Mouse (Mus musculus) C2C12 (cell line): ENCODE results near the gene Frmd4b.

ENCODE experiments used
- CEBPB ChIP-seq: IDR thresholded peaks from one replicate; pipeline ENCODE4 v1.6.1; 2011; ENCODE audit warnings: low read depth, mild to moderate bottlenecking, control low read depth, moderate library complexity
- CTCF ChIP-seq: IDR thresholded peaks from one replicate; pipeline ENCODE4 v1.5.1; 2011; ENCODE audit not compliant: control insufficient read depth, insufficient read depth, insufficient read length
- MAX ChIP-seq: IDR thresholded peaks from one replicate; pipeline ENCODE4 v1.6.1; 2011; ENCODE audit warnings: mild to moderate bottlenecking, control low read depth
- MYOD1 ChIP-seq: IDR thresholded peaks from one replicate; pipeline ENCODE4 v1.6.1; 2011; ENCODE audit warnings: low read depth; ENCODE audit not compliant: control insufficient read depth, insufficient read length
- MYOG ChIP-seq: IDR thresholded peaks from one replicate; pipeline ENCODE4 v1.6.1; 2011; ENCODE audit not compliant: control insufficient read depth, insufficient read length; ENCODE audit errors: extremely low read depth
- USF1 ChIP-seq: IDR thresholded peaks from one replicate; pipeline ENCODE4 v1.6.1; 2011; ENCODE audit warnings: low read depth, mild to moderate bottlenecking, control low read depth, moderate library complexity

- TF ChIP-seq CTCF, result no peak
- no peak for TF ChIP-seq USF1
- no peak for TF ChIP-seq MAX
- no peak for TF ChIP-seq CEBPB
- TF ChIP-seq MYOG, result no peak
- no peak for TF ChIP-seq MYOD1
These were observed 267.8 kb downstream of the Frmd4b start for GRCm38 (mm10) chr6:97349355-97350138.
